Mouse (Mus musculus) forebrain, embryonic 11.5 days (tissue): Measurements from ENCODE around the gene Ptprcap. TPM values are rescaled to one million over a fixed set of nuclear protein-coding genes. Genes with fewer than 3 reads are reported as not detected.

Source experiments
- ATAC-seq: fragments of 200-750 bp; cut with Nextera tagmentation; replicated peaks from 2 replicates; pipeline ENCODE4 v1.8.0; 2017; ENCODE audit warnings: moderate TSS enrichment; ENCODE audit not compliant: low FRiP score
- DNase-seq: peaks from one replicate; pipeline ENCODE4 v3.0.0-alpha.2; 2017; ENCODE audit warnings: low spot score
- H3K27ac ChIP-seq: fragments of 300-500 bp; sonication (generic); 2 replicates; pipeline ENCODE4 v1.5.1; 2014; ENCODE audit warnings: low read depth, low read length
- H3K27me3 ChIP-seq: fragments of 300-500 bp; sonication (generic); 2 replicates; pipeline ENCODE4 v1.6.1; 2014; ENCODE audit warnings: mild to moderate bottlenecking, low read length, mixed read lengths; ENCODE audit not compliant: control insufficient read depth, insufficient read depth
- H3K36me3 ChIP-seq: fragments of 300-500 bp; sonication (generic); 2 replicates; pipeline ENCODE4 v1.6.1; 2014; ENCODE audit warnings: mild to moderate bottlenecking, low read length, moderate library complexity, mixed read lengths; ENCODE audit not compliant: control insufficient read depth, insufficient read depth
- H3K4me1 ChIP-seq: fragments of 300-500 bp; sonication (generic); replicated peaks from 2 replicates; pipeline ENCODE4 v1.6.1; 2014; ENCODE audit warnings: low read length, mixed read lengths; ENCODE audit not compliant: control insufficient read depth, insufficient read depth
- H3K4me2 ChIP-seq: fragments of 300-500 bp; sonication (generic); 2 replicates; pipeline ENCODE4 v1.6.1; 2014; ENCODE audit warnings: low read depth, mild to moderate bottlenecking, low read length, moderate library complexity, mixed read lengths; ENCODE audit not compliant: severe bottlenecking
- H3K4me3 ChIP-seq: fragments of 300-500 bp; sonication (generic); 2 replicates; pipeline ENCODE4 v1.5.1; 2014; ENCODE audit warnings: low read depth, low read length
- H3K9ac ChIP-seq: fragments of 300-500 bp; sonication (generic); 2 replicates; pipeline ENCODE4 v1.6.1; 2014; ENCODE audit warnings: low read length
- H3K9me3 ChIP-seq: fragments of 300-500 bp; sonication (generic); 2 replicates; pipeline ENCODE4 v1.6.1; 2016; ENCODE audit warnings: low read length, mixed read lengths; ENCODE audit not compliant: control insufficient read depth
- WGBS: fragments of 180-500 bp; shearing (Covaris S2); extraction: QIAGEN DNeasy Blood & Tissue Kit; methylation state at CpG from one replicate; pipeline ENCODE4 v1.1.7; 2014; 5-methylcytosine and 5-hydroxymethylcytosine counted together
- polyA plus RNA-seq: library from polyadenylated mRNA; unstranded; fragments of >200 nt; fragmentation: Nextera tagmentation; extraction: Ambion mirVana; gene quantifications from 2 replicates; pipeline ENCODE4 v1.2.1, GENCODE M21; 2014

The Ptprcap gene
- polyA plus RNA-seq, 1 experiment from 2014 or later: 0.96 TPM

DNA sequence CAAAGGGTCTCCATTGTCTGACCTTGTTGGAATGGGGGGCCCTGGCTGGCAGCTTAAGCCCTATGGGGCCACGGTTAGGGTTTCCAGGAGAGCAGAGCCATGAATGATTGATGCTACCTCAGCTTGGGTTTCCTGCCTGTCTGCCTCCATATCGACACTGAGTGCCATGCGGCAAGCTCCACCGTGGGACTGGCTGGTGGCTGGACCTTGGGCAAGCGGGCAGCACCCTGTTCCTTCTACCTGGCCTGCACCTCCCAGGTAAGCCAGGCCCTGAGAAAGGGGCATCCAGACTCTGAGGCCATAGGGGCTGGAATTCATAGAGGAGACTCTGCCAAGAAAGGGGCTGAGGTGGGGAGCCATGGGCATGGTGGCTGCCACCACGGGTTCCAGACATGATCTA, 13.3 kb upstream of the Ptprcap start:
- Histone ChIP-seq H3K27me3 (no peaks in the 10 kb centered on the region), H3K27ac (no peak overlapping the region), H3K4me3 (no peak overlapping the region), H3K9ac (no peak overlapping the region), H3K4me2 (no peak overlapping the region), H3K4me1 (no peaks in the 10 kb centered on the region), H3K36me3 (no peaks in the 10 kb centered on the region), H3K9me3 (no peaks in the 10 kb centered on the region)
- DNase-seq (no peak), ATAC-seq (no peak)
- 86% methylated on average over 6 of the region's 6 CpGs for WGBS

GRCm38 (mm10) chr19:4142416-4143173, 10.8 kb upstream of the Ptprcap start:
- H3K9me3 ChIP-seq: no peaks in the 10 kb centered on the region; the same call in 1 of the 2 replicates
- H3K4me3 ChIP-seq: no peak overlapping the region
- no peaks in the 10 kb centered on the region for H3K27me3 ChIP-seq
- no peak overlapping the region for H3K27ac ChIP-seq
- no peaks in the 10 kb centered on the region; the same call in 1 of the 2 replicates for H3K4me1 ChIP-seq
- WGBS: 93% methylated on average over 18 of the region's 18 CpGs
- ATAC-seq (no peak), DNase-seq (no peak)
- H3K36me3 ChIP-seq: no peaks in the 10 kb centered on the region
- H3K4me2 ChIP-seq: no peak overlapping the region
- H3K9ac ChIP-seq: no peak overlapping the region

GRCm38 (mm10) chr19:4143759-4144268, 9.6 kb upstream of the Ptprcap start, which contains the start of gene Cabp4:
Gene Cabp4, minus strand, starts transcription at chr19:4144033.
- no peak within 1 kb of the TSS for H3K4me3 ChIP-seq
- no peak within 1 kb of the TSS for H3K9ac ChIP-seq
- H3K9me3 ChIP-seq: no peaks in the 10 kb centered on the region; the same call in 1 of the 2 replicates
- H3K27ac ChIP-seq: no peak within 1 kb of the TSS
- WGBS: 86% methylated on average over 7 of the region's 7 CpGs
- H3K4me2 ChIP-seq: no peak within 1 kb of the TSS
- peaks cover 3% of the 10 kb centered on the region for H3K4me1 ChIP-seq
- H3K36me3 ChIP-seq: no peaks in the 10 kb centered on the region
- DNase-seq (no peak), ATAC-seq (no peak)
- H3K27me3 ChIP-seq: no peaks in the 10 kb centered on the region

- Histone ChIP-seq H3K36me3 (no peaks in the 10 kb centered on the region), H3K9me3 (no peaks in the 10 kb centered on the region; the same call in 1 of the 2 replicates), H3K27ac (no peak overlapping the region), H3K4me2 (no peak overlapping the region), H3K9ac (no peak overlapping the region), H3K4me1 (peaks cover 7% of the 10 kb centered on the region), H3K27me3 (no peaks in the 10 kb centered on the region), H3K4me3 (no peak overlapping the region)
- DNase-seq (no peak), ATAC-seq (no peak)
- WGBS: 87% methylated on average over 16 of the region's 16 CpGs
Observed at GRCm38 (mm10) chr19:4144550-4145498, 8.6 kb upstream of the Ptprcap start.

GRCm38 (mm10) chr19:4145936-4146335, 7.5 kb upstream of the Ptprcap start:
- peaks cover 7% of the 10 kb centered on the region for H3K4me1 ChIP-seq
- H3K9me3 ChIP-seq: no peaks in the 10 kb centered on the region; the same call in 1 of the 2 replicates
- no peaks in the 10 kb centered on the region for H3K27me3 ChIP-seq
- ATAC-seq: no peak
- H3K4me2 ChIP-seq: no peak overlapping the region
- H3K36me3 ChIP-seq: no peaks in the 10 kb centered on the region
- no peak for DNase-seq
- no peak overlapping the region for H3K9ac ChIP-seq
- 87% methylated on average over 5 of the region's 5 CpGs for WGBS
- H3K4me3 ChIP-seq: no peak overlapping the region
- H3K27ac ChIP-seq: no peak overlapping the region

GRCm38 (mm10) chr19:4146366-4147021, 6.9 kb upstream of the Ptprcap start:
- DNase-seq (no peak), ATAC-seq (no peak)
- no peaks in the 10 kb centered on the region; the same call in 1 of the 2 replicates for H3K9me3 ChIP-seq
- H3K36me3 ChIP-seq: no peaks in the 10 kb centered on the region
- no peak overlapping the region for H3K4me2 ChIP-seq
- no peak overlapping the region for H3K9ac ChIP-seq
- 62% methylated on average over 12 of the region's 12 CpGs for WGBS
- H3K4me3 ChIP-seq: no peak overlapping the region
- no peak overlapping the region for H3K27ac ChIP-seq
- no peaks in the 10 kb centered on the region for H3K27me3 ChIP-seq
- peaks cover 7% of the 10 kb centered on the region for H3K4me1 ChIP-seq

DNA sequence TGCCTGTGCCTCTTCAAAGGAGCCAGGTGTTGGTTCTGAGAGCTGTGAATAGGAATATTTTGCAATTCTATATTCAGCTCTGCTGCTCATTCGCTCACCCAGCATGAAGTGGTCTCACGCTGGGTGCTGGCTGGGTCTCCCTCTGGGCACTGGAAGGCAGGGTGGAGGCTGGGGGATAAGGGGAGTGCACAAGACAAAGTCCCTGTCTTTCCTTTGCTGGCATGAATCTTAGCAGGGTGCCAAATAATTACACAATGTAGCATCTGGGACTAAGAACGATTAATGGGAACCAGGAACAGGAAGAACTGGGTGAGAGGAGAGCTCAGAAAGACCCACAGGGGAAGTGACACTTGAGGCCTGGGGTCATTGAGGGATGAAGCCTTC, 6.4 kb upstream of the Ptprcap start:
- H3K9ac ChIP-seq: no peak overlapping the region
- H3K4me1 ChIP-seq: peaks cover 7% of the 10 kb centered on the region
- H3K9me3 ChIP-seq: no peaks in the 10 kb centered on the region; the same call in 1 of the 2 replicates
- H3K4me2 ChIP-seq: no peak overlapping the region
- WGBS: 48% methylated on average over 3 of the region's 3 CpGs
- no peak overlapping the region for H3K4me3 ChIP-seq
- H3K36me3 ChIP-seq: no peaks in the 10 kb centered on the region
- DNase-seq: no peak
- no peak overlapping the region for H3K27ac ChIP-seq
- H3K27me3 ChIP-seq: no peaks in the 10 kb centered on the region
- ATAC-seq: no peak
